Mouse (Mus musculus) megakaryocyte-erythroid progenitor cell, adult 5-6 weeks (primary cell): ENCODE data around the gene Atxn2l. TPM values are rescaled to one million over a fixed set of nuclear protein-coding genes. Genes with fewer than 3 reads are reported as not detected.
A peak's percentile ranks its signal among the peaks of the same experiment; 100 is the strongest.

Source experiments
- ATAC-seq: replicated peaks from 2 replicates; pipeline ENCODE4 v1.8.0; 2016; ENCODE audit warnings: mild to moderate bottlenecking, inconsistent platforms; ENCODE audit not compliant: severe bottlenecking, poor library complexity, low FRiP score, low TSS enrichment
- total RNA-seq, 2 experiments: library from RNA; stranded (forward) in 1 of 2; stranded (reverse) in 1 of 2; fragments of 200-1000, 215-1000 nt in 1 of 2; fragments of >200 nt in 1 of 2; fragmentation: Nextera tagmentation in 1 of 2; gene quantifications; 2 replicates each; pipeline ENCODE4 v1.2.3; 2014 to 2017

Atxn2l gene
- total RNA-seq, 2 experiments from 2014 or later = 42.7 to 199 TPM

DNA sequence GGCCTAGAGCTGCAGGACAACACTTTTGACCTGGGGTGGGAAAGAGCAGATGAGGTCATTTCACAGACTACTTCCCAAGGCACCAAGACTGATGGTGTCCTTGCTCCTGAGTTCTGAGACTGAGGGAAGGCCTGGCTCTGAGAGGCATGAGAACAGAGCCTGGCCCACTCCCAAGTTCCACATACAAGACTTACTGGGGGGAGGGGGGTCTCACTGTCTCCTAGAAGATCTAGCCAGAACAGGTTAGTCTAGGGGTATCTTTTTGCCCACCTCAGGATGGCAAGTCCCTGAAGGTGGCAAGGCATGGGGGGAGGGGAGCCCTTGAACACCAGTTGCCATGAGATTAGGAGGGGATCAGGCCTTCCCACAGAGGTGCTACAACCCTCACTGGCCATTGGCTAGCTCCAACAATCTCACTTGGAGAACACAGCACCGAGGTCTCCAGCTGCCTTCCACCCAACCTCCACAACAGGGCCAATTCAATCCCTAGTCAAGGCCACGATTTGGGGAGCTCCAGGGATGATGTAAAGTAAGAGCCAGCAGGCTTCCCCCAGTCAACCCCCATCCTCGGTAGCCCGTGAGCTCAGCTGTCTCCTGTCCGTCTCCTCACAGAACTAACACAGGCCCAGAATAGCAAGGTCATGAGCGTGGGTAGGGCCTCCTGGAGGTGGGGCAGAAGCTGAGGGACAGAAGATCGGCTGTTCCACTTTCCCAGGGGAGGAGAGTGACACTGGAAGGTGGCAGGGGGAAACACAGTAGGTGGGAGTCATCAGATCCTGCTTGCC lies 37.8 kb downstream of the Atxn2l start:
- ATAC-seq = no peak

DNA sequence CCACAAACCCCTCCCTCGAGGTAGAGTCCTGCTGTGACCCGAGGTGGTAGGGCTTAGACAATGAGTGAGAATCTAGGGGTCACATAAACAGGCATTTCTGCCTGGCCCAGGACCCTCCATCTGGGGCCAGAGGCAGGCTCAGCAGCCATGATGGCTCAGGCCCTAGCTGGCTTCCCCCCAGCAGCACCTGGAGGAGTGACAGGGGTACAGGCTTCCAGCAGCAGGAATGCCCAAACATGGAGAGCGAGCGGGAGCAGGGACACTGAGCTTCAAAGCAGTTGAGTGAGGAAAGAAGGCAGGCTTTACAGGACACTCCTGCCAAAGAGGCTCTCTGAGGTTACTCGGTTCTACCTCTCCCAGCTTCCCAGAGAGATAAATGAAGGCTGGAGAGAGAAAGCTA lies 38.4 kb downstream of the Atxn2l start:
- no peak for ATAC-seq

DNA sequence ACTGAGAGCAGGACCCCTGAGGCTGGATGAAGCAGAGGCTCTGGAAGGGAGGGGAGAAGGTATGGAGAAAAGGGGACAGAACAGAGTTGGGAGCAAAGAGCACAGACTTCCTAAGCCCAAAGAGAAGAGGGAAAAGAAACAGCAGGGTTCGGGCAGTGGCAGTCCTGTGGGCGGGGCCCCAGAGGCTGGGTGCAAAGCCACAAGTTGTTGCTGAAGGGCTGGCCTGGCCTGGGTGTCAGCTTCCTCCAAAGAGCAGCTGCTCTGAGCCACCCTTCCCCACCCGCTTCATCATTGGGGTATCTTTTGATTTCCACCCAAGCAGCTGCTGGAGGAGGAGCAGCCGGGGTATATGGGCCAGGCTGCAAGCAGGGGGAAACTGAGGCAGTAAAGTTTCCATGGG lies 39.1 kb downstream of the Atxn2l start:
- peak; percentile 48 for ATAC-seq

DNA sequence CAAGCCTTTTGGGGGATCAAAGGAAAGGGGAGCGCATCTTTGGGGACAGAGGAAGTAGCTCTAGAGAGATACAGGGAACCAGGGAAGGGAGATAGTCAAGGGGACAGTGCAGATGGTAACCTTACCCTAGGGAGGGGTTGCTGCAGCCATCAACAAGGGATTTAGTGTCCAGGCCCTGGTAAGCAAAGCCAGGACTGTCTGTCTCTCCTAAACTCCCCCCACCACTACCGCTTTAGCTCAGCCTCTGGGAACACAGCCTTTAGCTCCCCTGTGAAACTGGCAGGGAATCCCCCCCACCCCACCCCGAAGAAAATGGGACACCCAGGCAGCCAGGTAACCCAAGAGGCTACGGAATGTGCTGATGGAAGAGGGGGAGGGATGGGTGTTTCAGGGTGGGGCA lies 39.7 kb downstream of the Atxn2l start:
- no peak for ATAC-seq

DNA sequence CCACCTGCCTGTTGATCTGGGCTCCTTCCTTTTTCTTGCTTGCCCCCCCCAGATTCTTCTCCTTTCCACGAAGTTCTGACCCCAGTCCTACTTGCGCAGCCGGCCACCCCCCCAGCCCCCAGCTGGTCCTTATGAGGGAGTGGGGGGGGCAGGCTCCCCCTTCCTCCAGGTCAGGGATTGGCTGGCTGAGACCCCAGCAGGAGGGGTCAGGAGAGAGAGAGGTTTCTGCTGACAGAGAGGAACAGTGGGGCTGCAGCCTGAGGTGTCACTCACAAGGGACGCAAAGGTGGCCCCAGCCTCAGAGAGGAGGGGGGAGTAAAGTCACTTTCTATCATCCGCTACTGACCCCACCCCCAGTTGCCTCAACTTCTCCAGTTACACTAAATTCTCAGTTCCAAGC lies 40.2 kb downstream of the Atxn2l start, which contains the start of gene Atp2a1:
TSS of gene Atp2a1 (minus strand) at position 105 of the 400 bp plus-strand sequence.
- ATAC-seq = no peak

DNA sequence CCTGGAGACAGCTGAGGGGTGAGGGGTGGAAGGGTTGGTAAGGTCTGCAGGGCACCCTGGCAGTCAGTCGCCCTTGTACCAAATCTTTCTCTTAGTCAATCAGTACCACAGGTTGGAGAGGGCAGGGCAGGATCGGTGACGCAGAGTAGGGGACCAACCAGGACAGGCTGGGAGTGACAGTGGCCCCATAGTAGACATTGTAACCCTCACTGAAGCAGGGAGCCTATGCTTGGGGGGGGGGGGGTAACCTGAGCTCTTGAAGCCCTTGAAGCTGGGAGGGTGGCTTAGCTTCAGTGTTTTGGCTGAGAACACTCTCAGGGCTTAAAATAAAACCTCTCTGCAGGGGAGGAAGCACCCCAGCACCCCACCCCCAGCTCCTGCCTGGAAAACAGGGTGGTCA lies 41.6 kb downstream of the Atxn2l start:
- no peak for ATAC-seq

DNA sequence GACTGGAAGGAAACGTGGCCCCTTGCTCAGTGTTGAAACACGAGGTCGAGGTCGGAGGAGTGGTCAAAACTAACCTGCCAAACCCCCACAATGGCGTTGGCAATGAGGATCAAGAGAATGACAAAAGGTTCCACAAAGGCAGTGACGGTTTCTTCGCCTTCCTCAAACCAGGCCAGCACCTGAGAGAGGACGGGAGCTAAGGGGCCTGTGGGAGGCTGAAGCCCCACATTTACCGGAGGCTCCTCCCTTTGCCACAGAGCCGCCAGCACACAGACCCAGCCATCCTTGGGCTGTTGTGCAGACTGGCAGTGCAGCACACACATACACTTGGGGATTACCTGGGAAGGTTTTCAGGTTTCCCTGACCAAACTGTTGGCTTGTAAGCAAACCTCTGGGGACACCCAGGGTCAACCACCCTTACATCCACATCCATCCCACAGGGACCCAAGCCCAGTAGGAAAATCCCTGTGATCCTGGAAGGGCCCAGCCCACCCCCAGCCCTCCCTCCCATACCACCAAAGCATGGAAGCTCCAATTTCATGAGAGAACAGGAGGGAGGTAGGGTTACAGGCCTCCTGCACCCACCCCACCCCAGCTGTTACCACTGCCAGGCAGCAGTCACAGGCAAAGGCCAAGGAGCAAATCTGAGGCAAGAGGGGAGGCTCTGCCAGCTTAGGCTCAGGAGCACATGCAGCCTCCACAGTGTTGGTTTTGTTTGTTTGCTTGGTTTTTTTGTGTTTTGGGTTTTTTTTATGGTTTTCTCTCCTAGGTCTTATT lies 42.4 kb downstream of the Atxn2l start:
- no peak for ATAC-seq

DNA sequence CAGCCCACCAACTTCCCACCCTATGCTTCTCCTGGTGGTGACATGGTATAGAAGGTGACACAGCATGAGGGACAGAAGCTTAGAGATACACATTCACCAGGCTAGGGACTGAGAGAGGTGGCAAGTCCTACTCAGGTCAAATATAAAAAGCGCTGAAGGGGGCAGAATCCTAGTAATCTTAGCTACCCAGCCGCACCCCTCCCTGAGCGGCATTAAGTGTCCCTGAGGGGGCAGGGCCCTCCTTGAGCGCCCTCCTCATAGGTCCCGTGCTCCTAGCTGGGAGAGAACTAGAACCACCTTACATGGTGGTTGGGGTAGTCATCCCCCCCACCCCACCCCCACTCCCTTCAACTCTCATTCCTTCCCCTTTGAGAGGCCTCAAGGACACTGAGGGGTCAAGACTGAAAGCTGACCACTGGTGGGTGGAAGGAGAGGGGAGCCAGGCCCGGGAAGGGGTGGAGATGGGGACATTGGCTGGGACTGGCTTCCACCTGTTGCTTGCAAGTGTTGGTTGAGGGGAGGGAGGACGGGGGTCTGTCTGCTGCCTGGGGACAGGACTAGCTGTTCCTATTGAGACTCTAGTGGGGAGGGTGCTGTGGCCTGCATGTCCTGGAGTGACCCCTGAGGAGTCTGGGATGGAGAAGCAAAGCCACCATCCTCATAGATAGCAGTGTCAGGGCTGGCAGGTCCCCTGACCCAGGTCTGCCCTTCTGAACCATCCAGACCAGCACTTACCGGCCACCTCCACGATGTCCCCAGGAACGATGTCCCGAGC lies 44.2 kb downstream of the Atxn2l start:
- ATAC-seq = no peak

DNA sequence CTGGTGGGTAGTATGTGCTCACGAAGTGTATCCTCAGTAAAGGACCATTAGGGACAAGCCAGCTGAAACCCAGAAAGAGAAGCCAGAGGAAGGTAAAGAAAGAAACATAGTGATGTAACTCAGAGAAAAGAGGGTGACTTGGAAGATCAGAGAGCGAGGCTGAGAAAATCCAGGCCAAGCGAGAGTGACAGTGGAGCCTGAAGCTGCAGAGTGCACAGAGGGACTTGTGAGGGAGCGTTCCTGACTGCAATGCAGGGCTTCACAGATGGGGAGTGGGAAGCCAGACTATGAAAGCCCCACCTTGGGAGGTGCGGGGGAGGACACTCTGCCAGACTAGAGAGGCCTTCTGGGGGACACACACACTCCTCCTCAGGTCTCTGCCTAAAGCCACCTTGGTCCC lies 45.0 kb downstream of the Atxn2l start:
- no peak for ATAC-seq

DNA sequence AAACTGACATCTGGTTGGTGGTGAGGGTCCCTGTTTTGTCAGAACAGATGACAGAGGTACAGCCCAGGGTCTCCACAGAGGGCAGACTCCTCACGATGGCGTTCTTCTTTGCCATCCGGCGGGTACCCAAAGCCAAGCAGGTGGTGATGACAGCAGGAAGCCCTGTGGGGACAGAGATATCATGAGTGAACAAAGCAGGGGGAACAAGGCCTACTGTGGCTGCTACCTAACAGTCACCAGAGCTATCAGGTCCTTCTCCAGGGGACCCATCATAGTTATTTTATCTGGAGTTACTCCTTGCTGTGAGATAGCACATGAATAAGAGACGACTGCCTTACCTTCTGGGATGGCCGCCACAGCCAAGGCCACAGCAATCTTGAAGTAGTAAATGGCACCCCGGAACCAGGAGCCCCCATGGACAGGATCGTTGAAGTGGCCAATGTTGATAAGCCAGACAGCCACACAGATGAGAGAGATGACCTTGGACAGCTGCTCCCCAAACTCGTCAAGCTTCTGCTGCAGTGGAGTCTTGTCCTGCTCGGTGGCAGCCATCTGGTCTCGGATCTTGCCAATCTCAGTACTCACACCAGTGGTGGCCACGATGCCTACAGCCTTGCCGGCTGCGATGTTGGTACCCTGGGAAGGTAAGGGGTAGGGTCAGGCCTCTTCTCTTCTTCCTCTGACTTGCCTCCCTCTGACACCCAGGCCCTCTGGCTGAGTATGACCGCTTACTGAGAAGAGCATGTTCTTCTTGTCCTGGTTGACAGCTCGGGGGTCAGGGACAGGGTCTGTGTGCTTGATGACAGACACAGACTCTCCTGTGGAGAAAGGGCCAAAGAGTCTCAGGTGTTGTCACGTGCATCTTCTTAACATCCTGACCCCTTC lies 46.6 kb downstream of the Atxn2l start:
- ATAC-seq = peak; percentile 72

DNA sequence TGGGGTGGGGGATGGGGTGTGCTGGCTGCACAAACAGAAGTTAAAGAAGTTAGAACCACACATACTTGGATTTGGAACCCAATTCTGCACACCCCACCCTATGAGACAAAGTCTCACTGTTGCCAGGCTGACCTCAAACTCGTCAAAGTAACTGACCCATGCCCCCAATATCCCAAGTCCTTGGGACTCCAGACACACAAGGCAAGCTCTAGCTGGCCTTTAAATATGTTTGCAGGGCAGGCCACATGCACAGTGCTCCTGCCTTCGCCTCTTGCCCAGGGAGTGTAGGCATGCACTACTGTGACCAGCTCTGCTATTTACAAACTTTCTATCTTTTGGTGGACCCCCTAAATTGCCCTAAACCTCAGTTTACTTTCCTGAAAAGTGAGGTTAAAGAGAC lies 48.0 kb downstream of the Atxn2l start:
- no peak for ATAC-seq

DNA sequence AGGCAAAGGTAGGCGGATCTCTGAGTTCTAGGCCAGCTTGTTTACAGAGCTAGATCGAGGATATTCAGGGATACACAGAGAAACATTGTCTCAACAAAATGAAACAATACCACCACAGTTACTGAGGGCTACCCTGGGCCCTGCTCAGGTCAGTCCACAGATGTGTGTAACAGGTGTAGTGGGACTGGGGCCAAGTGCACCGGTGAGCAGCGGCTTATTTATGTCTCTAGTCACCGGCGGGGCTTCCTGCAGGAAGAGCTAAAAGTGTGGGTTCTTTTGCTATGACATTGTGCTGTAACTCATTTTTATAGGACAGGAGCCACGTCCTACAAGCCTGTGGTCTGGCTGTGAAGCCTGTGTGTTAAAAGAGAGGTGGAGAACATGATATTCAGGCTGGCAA lies 49.4 kb downstream of the Atxn2l start:
- no peak for ATAC-seq

DNA sequence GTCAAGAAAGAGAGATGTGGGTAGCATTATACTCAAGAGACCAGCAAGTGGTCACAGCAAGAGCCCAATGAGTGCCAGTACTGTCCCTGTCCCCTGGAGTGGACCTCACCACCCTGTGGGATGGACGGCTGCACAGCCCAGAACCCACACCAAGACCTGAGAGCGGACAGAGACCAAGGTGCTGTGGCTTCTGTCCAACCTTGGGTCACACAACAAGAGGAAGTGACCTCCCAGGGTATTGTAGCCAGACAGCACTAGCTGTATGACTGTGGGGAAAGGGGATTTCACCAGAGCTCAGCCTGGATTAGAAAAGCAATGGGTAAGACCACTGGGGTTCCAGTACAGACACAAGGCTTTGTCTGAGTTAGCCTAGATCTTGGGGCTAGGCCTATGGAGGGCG lies 51.0 kb downstream of the Atxn2l start:
- no peak for ATAC-seq

DNA sequence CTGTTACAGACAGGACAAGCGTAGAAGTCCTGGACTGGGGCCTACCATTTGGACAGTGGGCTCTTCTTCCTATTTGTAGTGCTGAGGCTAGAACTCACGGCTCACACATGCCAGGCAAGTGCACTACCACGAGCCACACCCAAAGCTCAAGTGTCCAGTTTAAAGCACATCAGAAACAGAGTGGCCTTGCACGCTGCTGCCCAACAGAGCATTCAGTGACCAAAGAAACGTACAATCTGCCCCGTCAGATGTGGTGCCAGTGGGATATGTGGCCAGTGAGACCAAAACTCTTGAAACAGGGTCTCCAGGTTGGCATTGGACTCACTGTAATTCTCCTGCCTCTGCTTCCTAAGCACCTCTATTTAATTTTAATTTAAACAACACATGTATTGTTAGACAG lies 52.6 kb downstream of the Atxn2l start:
- no peak for ATAC-seq

DNA sequence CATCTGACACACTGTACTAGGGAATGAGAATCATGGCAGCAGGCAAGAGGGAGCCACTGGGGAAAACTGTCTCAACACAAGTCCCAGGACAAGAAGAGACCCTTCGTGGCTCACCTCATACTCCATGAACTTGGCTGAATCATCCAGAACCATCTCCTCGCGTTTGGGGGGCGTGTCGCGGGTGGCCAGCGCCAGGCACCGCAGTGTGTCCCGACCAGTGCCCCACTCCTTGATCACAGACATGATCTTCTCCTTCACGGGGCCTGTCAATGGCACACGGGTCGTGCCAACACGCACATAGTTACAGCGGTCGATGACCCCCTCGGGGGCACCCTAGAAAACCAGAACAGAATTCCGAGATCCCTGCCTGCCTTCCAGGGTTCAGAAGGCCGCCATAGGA lies 53.2 kb downstream of the Atxn2l start:
- no peak for ATAC-seq

DNA sequence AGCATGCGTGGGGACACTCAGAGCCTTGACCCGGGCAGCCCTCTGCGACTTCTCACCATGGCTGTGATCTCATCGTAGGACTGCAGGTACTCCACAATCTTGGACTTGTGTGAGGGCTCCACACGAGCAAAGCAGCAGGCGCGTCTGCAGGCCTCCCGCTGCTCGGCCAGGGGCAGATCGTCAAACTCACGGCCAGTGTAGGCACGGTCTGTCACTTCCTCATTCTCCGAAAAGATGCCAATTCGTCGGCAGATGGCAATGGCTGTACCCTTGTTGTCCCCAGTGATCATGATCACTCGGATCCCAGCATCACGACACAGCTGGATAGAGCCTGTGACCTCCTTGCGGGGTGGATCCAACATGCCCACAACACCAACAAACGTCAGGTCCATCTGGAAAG lies 54.8 kb downstream of the Atxn2l start:
- no peak for ATAC-seq

DNA sequence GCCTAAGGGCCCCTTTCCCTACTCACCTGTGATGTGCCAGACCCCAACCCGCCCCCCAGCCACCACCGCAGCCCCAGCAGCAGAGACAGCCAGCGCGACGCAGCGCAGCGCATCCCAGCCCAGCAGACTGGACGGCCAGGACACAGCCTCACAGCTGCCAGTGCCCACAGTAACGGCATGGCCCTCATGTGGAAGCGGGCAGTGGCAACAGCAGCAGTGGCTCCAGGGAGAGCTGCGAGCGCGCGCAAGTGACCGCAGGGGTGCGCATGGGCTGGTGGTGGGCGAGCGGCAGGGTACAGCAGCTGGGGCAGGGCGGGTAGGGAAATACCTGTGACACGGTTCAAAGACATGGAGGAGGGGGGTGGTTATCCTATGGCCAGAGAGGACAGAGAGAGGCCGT lies 57.0 kb downstream of the Atxn2l start:
- ATAC-seq = no peak

DNA sequence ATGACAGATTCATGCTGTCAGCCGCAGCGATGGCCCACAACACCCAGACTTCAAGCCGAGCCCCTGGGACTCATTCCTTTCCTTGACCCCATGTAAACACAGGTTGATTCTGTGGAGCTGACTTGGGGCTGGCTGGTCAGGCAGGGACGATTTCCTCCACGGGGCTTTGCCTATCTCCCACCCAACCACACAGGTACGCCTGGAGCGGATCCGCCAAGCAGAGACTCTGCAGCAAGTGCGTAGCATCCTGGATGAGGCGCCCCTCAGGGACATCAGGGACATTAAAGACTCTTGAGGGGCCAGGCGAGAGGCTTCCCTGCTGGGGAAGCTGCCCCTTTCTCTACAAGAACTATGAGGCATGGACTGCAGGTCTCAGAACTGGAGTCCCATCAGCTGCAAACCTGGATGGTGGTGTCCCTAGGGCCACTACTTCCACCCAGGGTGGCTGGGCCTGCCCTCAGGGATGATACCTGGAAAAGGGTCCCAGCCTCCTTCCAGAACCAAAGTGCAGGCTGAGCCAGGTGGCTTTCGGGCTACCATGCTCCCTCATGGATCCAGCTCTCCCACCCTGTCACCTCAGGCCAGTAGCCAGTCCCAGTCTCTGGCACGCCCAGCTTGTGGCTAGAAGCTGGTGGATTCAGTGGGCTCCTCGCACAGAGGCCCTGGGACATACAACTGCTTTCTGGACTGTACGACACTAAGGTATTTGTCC lies 58.0 kb downstream of the Atxn2l start:
- no peak for ATAC-seq

DNA sequence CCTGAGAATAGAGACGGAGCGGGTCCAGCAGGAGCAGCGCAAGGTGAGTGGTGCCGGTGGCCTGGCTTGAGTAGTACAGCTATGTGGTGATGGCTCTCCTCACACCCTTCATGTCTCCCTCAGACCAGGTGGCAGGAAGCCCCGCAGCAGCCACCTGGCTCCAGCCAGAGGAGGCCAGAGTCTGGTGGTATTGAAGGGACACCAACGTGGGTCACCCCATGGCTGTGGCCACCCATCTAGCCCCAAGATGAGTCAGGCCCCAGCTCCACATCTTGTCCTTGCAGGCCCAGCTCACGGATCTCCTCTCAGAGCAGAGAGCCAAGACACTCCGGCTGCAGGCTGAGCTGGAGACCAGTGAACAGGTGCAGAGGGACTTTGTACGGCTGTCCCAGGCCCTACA lies 58.7 kb downstream of the Atxn2l start:
- no peak for ATAC-seq
